Mouse (Mus musculus) frontal cortex, postnatal 25 days (tissue): ENCODE results near the gene Kcna10.

Experiments used
- DNase-seq, 2 experiments: peaks; one replicate each; pipeline ENCODE4 v3.0.0; 2022; ENCODE audit warnings: low spot score in 2 of 2

Kcna10 gene

GRCm38 (mm10) chr3:107201310-107202180, 18.7 kb downstream of the Kcna10 start:
- DNase-seq, result no peak

- DNase-seq, result no peak
Measured at GRCm38 (mm10) chr3:107204413-107204812, 21.6 kb downstream of the Kcna10 start.

DNA sequence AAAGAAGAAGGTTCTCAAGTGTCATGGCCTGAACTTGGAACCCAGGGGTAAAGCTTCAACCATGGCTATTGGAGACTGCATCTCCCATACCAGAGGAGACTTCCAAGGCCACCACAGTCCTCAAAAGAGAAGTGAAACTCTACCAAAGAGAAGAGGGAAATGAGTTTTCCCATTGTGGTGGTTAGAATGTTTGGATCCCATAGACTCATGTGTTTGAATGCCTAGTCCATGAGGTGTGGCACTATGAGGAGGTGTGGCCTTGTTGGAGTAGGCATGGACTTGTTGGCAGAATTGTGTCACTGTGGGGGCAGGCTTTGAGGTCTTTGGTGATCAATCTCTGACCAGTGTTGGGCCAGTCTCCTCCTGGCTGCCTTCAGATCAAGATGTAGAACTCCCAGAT, 22.3 kb downstream of the Kcna10 start:
- DNase-seq, result no peak

DNA sequence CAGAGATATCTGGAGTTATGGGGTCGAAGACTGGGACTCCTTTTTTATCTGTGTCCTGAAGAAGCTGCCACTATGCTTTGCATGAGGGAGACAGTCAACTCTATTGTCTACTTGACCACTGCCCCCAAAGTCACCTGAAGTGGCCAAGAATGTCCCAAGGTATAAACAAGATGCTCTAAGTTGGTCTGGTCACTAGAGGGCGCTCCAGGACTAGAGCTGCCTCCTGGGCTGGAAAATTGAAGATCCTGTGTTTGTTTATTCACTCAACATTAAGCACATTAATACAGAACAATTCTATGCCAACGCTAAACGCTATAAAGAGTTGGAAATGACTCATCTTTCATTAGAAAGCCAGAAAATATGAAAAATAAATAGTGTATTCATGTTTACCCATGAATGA, 23.1 kb downstream of the Kcna10 start:
- peak; percentile 59 to 71 for DNase-seq

- no peak for DNase-seq
Measured at GRCm38 (mm10) chr3:107206490-107207150, 23.8 kb downstream of the Kcna10 start.

DNA sequence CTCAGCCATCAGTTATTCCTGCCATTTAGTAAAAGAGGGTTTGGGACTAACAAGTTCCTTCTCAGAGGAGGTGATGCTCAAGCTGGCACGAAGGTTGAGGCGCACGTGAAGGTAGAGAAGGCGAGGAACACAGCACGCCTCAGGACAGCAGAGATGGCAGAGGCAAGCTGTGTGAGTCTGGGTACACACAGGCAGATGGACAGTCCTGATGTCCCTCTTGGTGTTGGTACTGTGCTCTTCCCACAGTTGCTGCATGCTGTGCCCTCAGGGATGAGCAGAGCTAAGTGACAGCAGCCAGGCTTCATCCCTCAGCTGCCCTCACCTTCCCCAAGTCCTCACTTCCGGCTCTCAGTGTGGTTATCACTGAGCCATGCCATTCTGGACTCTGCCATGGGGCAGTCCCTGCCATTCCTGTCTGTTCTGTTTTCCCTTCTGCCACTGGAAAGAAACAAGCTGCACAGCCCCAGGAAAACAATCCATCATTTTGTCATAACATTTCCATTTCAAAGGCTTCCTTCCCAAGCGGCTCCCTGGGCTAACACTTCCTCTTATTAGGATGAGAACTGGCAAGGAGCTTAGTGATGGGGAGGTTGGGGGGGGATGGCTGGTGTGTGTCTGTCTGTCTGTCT, 24.9 kb downstream of the Kcna10 start:
- DNase-seq, result no peak

DNA sequence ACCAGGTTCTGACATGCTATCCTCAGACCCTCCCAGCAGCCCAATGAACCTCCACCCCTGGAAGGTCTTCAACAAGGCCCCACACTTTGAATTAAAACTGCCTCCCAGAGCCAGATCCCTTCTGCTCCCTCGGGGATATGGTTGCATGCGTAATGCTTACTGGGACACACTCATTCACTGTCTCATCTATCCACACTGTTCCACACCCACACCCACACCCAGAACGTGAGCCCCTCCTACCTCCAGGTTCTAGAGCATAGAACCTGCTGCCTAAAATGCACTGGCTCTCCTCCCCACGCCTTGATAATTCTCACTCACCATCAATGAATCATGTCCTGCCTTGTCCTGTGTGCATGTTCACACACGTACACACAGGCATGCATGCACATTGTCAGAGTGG, 31.8 kb downstream of the Kcna10 start:
- DNase-seq, result no peak

GRCm38 (mm10) chr3:107216400-107217100, 33.7 kb downstream of the Kcna10 start:
- no peak for DNase-seq

DNA sequence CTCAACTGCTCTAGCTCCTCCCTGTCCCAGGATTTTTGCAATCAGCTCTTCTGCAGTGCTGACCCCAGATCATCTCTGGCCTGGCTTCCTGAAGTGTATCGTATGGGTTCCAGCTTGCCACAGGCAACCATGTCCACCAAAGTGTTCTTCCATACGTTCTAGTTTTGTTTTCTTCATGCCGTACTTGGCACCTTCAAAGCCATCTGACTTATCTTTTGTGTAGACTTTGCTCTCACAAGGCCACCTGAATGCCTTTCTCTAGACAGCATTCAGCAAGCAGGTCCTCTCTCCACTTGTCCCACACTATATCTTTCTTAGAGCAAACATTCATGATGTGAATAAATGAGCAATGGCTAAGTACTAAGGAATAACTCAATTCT, 34.2 kb downstream of the Kcna10 start:
- no peak for DNase-seq

GRCm38 (mm10) chr3:107218572-107218971, 35.7 kb downstream of the Kcna10 start:
- no peak for DNase-seq

- DNase-seq, result no peak
Measured at GRCm38 (mm10) chr3:107221608-107222007, 38.8 kb downstream of the Kcna10 start, which contains the start of gene Cym. Cym (minus strand) TSS chr3:107221732.

DNA sequence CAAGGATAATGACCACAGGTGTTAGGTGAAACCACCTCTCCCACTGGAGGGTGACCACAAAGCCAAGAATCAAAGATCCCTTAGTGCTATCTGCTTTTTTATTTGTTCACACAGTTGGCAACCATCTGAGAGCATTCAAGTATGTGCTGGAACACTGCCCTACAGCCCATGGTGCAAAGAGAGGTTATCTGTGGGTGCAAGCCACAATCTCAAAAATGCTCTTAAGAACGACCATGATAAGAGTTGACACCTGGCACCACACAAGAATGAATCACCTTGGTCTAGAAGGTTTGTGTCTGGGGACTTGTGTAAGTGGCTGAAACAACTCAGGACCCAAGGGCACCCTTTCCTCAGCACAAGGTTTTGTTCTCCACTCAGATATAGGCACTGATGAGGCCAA, 40.4 kb downstream of the Kcna10 start:
- no peak for DNase-seq

DNA sequence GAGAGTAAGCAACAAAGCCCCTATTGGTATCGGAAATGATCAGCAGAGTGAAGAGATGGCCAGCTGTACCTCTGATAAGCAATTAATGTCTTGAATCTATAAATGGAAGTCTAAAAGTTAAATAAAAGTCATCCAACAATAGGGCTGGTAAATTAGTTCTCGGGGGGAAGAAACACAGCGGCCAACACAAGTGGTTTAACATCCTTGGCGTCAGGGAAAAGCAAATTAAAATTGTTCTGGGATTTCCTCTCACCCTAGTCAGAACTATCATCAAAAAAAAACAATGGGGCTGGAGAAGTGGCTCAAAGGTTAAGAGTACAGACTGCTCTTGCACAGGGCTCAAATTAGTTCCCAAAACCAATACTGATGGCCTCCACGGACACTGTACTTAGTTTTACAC, 43.0 kb downstream of the Kcna10 start:
- no peak for DNase-seq

GRCm38 (mm10) chr3:107229221-107229620, 46.4 kb downstream of the Kcna10 start:
- no peak for DNase-seq

DNA sequence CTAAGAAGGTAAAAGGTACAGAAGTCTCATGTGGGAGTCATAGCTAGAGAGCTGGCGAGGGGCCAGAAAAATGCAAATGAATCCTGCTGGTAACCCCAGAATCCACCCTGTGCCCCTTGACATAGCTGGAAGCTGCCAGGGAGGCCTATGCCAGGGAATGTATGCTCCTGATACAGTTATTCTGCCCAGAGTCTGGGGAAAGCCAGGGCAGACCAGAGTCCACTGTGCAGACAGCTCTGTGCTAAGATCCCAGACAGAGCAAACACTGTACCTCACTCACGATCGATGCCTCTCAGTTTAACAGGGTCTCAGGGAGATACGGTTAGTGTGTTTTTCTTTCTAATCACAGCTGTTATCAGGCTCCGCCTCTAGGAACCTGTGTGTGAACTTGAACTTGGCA, 47.0 kb downstream of the Kcna10 start:
- DNase-seq, result no peak

GRCm38 (mm10) chr3:107230527-107230926, 47.7 kb downstream of the Kcna10 start, which contains the start of gene A630076J17Rik:
A630076J17Rik (plus strand) TSS chr3:107230614.
- no peak for DNase-seq

- no peak for DNase-seq
Measured at GRCm38 (mm10) chr3:107231202-107231601, 48.3 kb downstream of the Kcna10 start.

DNA sequence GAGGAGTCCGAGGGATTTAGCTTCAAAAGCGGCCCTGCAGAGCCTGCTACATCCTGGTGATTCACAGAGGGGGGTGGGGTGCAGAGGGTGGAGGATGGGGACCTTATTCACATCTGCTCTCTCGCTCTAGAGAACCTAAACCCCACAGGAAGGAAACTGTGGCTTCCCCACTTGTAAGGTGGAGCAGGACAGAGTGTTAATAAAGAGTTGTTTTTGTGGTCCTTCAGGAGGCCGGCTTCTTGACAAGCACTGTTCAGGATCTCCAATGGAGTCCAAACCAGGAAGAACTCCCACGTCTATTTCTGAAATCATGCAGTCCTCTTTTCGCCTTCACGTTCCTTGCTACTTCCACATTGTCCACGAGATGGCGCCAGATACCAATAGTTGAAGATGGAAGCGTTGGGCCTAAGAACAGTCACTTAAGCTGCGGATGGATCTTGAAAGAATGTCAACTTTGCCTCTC, 50.5 kb downstream of the Kcna10 start:
- peak; percentile 87 to 88 for DNase-seq

DNA sequence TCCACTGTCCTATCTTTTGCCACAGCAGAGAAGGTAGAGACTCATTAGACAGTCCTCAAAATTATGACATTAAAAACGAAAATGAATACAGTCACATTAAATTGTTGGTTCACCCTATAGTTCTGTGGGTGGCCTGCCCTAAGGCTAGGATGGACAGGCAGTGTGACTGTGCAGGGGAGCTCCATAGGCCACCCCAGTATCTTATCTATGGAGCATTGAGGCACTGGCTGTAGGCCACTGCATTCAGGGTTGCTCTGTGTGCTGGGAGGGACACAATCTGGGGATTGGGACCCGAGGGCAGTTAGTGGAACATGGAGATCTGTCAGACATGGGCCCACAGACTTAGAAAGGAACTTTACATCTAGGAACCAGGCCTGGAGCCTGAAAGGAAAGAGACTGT, 51.1 kb downstream of the Kcna10 start:
- no peak for DNase-seq

GRCm38 (mm10) chr3:107238051-107238450, 55.2 kb downstream of the Kcna10 start:
- no peak for DNase-seq

GRCm38 (mm10) chr3:107238471-107238980, 55.7 kb downstream of the Kcna10 start:
- no peak for DNase-seq

- no peak for DNase-seq
Measured at GRCm38 (mm10) chr3:107239607-107240006, 56.8 kb downstream of the Kcna10 start, which contains the start of gene Prok1. Prok1 (minus strand) TSS chr3:107239707.
